Mouse (Mus musculus) 416B (cell line): Measurements from ENCODE around the gene 0610030E20Rik.
A peak's percentile ranks its signal among the peaks of the same experiment; 100 is the strongest.

Experiments
- DNase-seq: peaks from one replicate; pipeline ENCODE4 v3.0.0; 2011; ENCODE audit warnings: low read depth

The 0610030E20Rik gene

GRCm38 (mm10) chr6:72350214-72350613 is 3.1 kb downstream of the 0610030E20Rik start:
- DNase-seq = no peak

GRCm38 (mm10) chr6:72352636-72353405 is 5.7 kb downstream of the 0610030E20Rik start:
- DNase-seq = no peak

DNA sequence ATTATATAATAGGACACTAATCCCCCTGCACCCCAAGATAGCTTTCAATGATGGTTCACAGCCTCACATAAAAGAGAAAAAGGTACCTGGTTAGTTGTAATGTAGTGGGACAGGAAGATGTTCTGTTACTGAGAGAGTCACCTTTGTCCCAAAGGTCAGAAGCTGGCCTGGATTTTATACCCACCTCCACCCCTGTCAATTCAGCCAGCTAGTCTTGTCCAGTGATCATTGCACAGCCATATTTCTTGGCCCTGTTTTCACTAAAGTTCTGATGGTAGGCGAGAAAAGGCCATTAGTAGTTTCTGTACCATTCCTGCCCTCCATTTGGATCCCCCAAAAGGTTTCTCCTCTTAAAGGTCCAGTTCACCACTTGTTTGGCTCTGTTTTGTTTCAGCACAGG is 6.9 kb downstream of the 0610030E20Rik start:
- no peak for DNase-seq

DNA sequence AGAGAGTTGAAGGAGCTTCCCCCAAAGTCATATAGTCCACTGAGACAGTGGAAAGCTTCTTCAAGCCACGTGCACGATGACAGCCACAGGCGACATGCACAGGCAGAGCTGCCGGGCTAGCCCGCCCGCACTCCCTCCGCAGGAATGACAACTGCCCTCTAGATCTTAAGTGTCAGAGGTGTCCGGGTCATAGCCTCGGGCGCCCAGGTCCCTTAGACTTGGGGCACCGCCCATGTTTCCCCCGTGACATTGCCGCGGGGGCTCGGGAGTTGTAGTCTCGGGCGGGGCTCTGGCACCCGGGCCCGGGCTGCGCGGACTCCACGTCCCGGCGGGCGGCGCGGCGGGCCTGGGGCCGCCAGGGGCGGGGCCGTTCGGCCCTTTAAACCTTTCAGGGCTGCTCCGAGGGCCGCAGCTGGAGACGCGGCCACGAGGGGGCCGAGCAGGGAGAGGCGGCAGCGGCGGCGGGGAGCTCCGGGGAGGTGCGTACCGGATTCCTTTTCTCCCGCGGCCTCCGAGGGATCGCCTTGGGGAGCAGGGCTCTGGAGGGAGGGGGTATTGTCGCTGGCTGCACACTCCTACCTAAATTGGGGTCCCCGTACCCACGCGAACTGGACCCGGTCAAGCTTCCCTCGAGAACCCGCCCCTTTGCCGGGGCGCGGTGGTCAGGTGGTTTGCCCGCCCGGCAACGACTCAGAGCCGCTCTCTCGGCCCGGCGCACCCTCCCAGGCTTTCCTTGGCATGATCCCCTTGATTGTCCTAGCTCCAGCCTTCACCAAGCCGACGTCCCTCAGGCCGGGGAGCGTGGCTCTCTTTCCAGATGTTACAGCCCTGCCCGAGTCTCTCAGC is 8.2 kb downstream of the 0610030E20Rik start, which contains the start of gene Tmem150a:
Gene Tmem150a, plus strand, starts transcription at position 382 of the 846 bp plus-strand sequence.
- no peak for DNase-seq

GRCm38 (mm10) chr6:72356001-72356532 is 8.9 kb downstream of the 0610030E20Rik start:
- no peak for DNase-seq

GRCm38 (mm10) chr6:72357164-72358079 is 10.3 kb downstream of the 0610030E20Rik start:
- DNase-seq = no peak

DNA sequence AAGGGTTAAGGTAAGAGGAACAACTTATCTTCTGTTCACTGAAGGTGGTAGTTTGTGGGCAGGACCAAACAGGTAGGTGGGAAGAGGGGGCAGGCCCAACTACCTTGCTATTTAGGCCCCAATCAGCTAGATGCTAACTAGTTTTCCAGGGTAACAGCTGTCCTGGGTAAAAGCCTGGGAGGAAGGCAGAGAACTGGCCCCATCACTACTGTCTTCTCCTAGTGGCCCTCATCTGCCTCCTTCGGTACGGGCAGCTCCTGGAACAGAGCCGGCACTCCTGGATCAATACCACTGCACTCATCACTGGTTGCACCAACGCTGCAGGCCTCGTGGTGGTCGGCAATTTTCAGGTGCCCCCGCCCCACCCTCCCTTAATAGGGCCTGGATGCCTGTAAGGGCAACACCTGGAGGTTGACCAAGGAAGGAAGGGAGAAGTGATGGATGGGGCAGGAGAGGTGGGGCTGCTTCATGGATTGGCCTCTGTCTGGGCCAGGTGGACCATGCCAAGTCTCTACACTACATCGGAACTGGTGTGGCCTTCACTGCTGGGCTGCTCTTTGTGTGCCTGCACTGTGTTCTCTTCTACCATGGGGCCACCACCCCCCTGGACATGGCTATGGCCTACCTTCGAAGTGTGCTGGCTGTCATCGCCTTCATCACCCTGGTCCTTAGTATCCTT is 11.1 kb downstream of the 0610030E20Rik start:
- no peak for DNase-seq

DNA sequence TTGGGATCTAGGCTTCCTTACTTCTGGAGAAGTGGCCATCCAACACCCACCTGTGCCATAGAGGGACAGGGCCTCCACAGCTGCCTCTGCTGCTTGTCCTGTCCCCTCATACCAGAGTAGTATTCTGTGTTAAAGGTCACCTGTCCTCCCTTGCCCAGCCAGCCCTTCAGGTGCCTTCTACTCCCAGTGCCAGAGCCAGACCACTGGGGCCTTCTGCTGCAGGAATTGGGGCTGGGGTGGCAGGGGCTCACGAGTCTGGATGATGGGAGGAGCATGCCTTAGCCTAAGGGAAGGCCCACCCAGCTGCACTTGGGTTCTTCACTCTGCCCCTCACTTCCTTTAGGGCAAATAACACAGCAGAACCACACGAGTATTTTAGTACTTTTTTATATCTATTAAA is 12.2 kb downstream of the 0610030E20Rik start:
- DNase-seq = no peak

DNA sequence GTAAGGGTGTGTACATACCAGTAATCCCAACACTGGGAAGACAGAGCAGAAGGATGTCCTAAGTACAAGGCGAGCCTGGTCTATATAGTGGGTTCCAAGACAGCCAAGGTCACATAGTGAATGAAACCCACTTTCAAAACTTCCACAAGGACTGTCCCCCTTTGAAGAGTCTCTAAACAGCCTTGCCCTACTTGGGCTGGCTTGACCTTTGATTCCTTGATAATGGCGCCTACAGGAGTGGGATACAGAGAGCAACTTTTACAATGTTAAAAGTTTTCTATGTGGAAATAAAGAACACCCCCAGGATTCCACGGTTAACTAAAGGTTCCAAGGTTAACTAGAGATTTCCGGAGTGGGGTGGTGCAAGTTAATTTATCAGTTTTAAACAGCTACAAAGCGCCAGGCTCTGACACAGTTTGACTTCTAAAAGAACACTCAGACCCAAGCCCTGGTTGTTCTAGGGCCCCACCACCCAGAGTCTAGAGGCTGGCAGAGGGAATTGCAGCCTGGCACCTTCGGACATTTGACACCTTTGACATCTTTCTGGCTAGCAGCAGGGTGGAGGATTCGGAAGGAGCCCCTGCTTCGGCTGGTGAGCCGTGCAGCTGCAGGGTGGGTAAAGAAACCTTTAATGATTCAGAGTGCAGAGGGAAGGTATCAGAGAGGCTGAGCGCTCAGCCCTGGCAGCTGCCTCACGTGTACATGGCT is 12.9 kb downstream of the 0610030E20Rik start:
- DNase-seq = no peak

GRCm38 (mm10) chr6:72360599-72360935 is 13.4 kb downstream of the 0610030E20Rik start:
- no peak for DNase-seq

DNA sequence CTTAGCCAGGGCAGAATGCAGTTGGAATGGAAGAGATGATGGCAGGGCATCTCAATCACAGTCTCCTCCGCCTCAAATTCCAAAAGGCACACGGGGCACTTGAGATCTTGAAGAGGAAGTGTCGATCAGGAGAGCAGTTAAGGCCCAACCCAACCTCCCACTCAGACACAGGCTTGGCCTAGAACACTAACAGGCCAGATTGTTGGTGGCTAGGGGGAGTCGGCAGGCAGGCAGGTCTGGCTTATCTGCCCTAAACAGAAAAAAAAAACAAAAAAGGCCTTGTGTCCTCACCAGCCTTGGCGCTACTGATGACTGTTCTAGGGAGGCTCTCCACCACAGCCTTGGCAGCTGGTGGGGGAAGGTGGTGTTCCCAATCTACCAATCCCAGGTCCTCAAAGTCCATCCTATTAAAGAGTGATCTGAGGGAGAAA is 14.0 kb downstream of the 0610030E20Rik start:
- DNase-seq = no peak

DNA sequence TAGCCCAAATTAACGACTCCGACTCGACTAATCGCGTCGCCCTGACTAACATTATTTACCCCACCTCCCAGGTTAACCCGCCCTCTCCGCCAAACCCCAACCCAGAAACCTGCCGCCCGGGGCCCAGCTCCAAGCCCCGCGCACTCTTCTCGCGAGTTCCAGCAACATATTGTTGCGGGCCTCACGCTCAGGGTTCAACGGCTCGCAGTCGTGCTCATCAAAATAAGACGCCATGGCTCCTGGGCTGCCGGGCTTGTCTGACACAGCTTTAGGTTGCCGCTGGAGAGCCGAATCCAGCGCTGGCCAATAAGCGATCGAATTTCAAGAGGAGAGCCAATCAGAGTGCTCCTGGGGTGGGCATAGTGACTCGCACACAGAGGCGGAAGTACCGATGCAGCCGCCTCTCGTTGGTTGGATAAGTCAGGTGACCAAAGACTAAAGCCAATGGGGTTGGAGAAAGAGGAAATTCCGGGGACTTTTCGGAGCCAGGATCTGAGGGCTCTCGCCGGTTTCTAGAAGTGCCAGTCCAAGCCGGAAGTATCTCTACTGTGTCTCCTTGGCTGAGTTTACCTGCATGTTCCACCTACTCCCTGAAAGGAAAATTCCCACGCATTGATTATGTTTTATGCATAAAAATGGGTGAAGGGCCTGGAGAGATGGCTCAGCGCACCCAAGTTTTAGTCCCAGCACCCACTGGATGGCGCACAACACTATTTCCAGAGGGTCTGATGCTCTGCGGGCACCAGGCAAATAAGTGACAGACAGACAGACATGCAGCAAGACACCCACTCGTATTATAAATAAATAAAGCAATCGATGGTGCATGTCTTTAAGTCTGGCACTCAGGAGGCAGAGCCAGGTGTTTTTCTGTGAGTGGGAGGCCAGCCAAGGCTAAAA is 15.3 kb downstream of the 0610030E20Rik start:
- DNase-seq = peak; percentile 99

- DNase-seq = peak; percentile 49
These were observed 16.9 kb downstream of the 0610030E20Rik start for GRCm38 (mm10) chr6:72364009-72364408.

GRCm38 (mm10) chr6:72364985-72365384 is 17.9 kb downstream of the 0610030E20Rik start:
- DNase-seq = no peak

DNA sequence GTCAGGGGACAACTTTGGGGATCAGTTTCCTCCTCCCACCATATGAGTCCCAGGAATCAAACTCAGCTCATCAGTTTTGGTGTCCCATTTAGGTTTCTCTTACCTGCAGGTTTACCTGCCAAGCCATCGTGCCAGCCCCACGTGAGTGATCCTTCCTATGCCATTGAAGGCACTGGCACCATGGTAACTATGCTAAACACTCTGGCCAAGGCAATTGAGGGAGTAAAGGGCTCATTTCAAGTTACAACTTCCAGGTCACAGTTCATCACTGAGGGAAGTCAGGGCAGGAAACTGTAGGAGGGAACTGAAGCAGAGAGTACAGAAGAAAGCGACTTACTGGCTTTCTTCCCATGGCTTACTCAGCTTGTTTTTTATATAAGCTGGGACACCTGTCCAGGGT is 19.2 kb downstream of the 0610030E20Rik start:
- no peak for DNase-seq

GRCm38 (mm10) chr6:72366844-72367443 is 19.8 kb downstream of the 0610030E20Rik start, which contains the start of gene Rnf181:
TSS of gene Rnf181 (minus strand) at chr6:72366956.
- DNase-seq = no peak

DNA sequence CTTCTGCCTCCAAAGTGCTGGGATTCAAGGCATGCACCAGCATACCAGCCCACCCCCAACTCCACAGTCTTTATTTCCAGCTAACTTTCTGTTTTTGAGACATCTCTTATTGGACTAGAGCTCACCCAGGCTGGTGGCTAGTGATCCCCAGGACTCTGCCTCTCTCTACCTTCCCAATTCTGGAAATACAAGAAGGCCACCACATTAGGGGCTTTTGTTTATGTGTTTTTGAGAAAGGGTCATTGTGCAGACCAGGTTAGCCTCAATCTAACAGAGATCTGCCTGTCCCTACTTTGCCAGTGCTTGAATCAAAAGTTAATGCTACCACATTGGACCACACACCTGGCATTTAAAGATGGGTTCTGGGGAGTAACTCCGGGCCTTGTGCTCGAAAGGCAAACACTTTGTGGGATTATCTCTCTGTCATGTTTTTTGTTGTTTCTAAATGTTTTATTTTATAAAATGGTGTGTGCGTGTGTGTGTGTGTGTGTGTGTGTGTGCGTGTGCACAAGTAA is 20.4 kb downstream of the 0610030E20Rik start:
- no peak for DNase-seq

DNA sequence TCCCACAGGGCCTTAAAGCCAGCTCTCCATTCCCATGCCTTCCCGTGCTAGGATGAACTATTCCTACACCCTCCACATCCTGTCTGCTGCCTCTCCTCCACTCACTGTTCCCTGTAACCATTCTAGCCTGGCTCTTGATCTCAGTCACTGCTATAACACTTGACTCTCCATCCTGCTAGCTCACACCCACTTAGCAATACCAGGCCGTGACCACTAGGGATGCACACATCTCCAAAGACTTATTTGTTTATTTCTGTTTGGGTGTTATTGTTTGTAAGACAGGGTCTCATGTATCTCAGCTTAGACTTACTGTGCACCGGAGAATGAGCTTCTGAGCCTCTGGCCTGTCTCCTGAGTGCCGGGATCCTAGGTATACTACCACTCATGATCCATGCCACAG is 22.4 kb downstream of the 0610030E20Rik start:
- no peak for DNase-seq

- no peak for DNase-seq
These were observed 23.0 kb downstream of the 0610030E20Rik start for GRCm38 (mm10) chr6:72370091-72370490.
